Mouse (Mus musculus) lung, embryonic 16.5 days (tissue): ENCODE data around the gene Lefty1. TPM values are rescaled to one million over a fixed set of nuclear protein-coding genes. Genes with fewer than 3 reads are reported as not detected.
"Not testable (repeated sequence)": the region's sequence is repeated elsewhere in the genome, so short reads cannot be mapped to it uniquely, and the experiment has no call there.

Source experiments
- ATAC-seq: fragments of 200-750 bp; cut with Nextera tagmentation; 2 replicates; pipeline ENCODE4 v1.8.0; 2017; ENCODE audit warnings: low read depth, mild to moderate bottlenecking, moderate library complexity
- H3K27ac ChIP-seq: fragments of 300-500 bp; sonication (generic); 2 replicates; pipeline ENCODE4 v1.5.1; 2014; ENCODE audit warnings: mild to moderate bottlenecking, control low read depth, low read length
- H3K27me3 ChIP-seq: fragments of 300-500 bp; sonication (generic); 2 replicates; pipeline ENCODE4 v1.6.1; 2014; ENCODE audit warnings: low read depth, low read length, mixed read lengths; ENCODE audit not compliant: control insufficient read depth, insufficient read depth
- H3K36me3 ChIP-seq: fragments of 300-500 bp; sonication (generic); 2 replicates; pipeline ENCODE4 v1.6.1; 2014; ENCODE audit warnings: low read length; ENCODE audit not compliant: control insufficient read depth, insufficient read depth
- H3K4me1 ChIP-seq: fragments of 300-500 bp; sonication (generic); replicated peaks from 2 replicates; pipeline ENCODE4 v1.6.1; 2014; ENCODE audit warnings: low read length, mixed read lengths; ENCODE audit not compliant: control insufficient read depth, insufficient read depth
- H3K4me2 ChIP-seq: fragments of 300-500 bp; sonication (generic); 2 replicates; pipeline ENCODE4 v1.6.1; 2014; ENCODE audit warnings: low read depth, low read length, control low read depth
- H3K4me3 ChIP-seq: fragments of 300-500 bp; sonication (generic); 2 replicates; pipeline ENCODE4 v1.5.1; 2014; ENCODE audit warnings: mild to moderate bottlenecking, low read length, control low read depth
- H3K9ac ChIP-seq: fragments of 300-500 bp; sonication (generic); 2 replicates; pipeline ENCODE4 v1.6.1; 2014; ENCODE audit warnings: low read length, control low read depth
- H3K9me3 ChIP-seq: fragments of 300-500 bp; sonication (generic); 2 replicates; pipeline ENCODE4 v1.6.1; 2016; ENCODE audit warnings: low read length; ENCODE audit not compliant: control insufficient read depth
- WGBS: fragments of 180-500 bp; shearing (Covaris S2); extraction: QIAGEN DNeasy Blood & Tissue Kit; methylation state at CpG from one replicate; pipeline ENCODE4 v1.1.7; 2014; 5-methylcytosine and 5-hydroxymethylcytosine counted together
- polyA plus RNA-seq: library from polyadenylated mRNA; unstranded; fragments of >200 nt; fragmentation: Nextera tagmentation; extraction: Ambion mirVana; gene quantifications from 2 replicates; pipeline ENCODE4 v1.2.1, GENCODE M21; 2015

Lefty1 gene
- polyA plus RNA-seq, 1 experiment from 2014 or later, result 1.5 TPM

- H3K4me2 ChIP-seq, H3K4me1 ChIP-seq, H3K4me3 ChIP-seq, H3K27ac ChIP-seq, H3K27me3 ChIP-seq, ATAC-seq, H3K9ac ChIP-seq, H3K36me3 ChIP-seq, H3K9me3 ChIP-seq: not testable (repeated sequence)
- 75% methylated on average over 7 of the region's 7 CpGs for WGBS
These were observed 46.6 kb downstream of the Lefty1 start for GRCm38 (mm10) chr1:180981298-180982046.

GRCm38 (mm10) chr1:180986701-180987100 lies 51.9 kb downstream of the Lefty1 start:
- no peak for ATAC-seq
- no peaks in the 10 kb centered on the region for H3K4me1 ChIP-seq
- no peaks in the 10 kb centered on the region for H3K27me3 ChIP-seq
- H3K4me3 ChIP-seq, result no peak overlapping the region
- H3K9ac ChIP-seq, result no peak overlapping the region
- H3K4me2 ChIP-seq, result no peak overlapping the region
- WGBS, result 88% methylated on average over 8 of the region's 8 CpGs
- H3K9me3 ChIP-seq, result no peaks in the 10 kb centered on the region
- no peaks in the 10 kb centered on the region for H3K36me3 ChIP-seq
- no peak overlapping the region for H3K27ac ChIP-seq

GRCm38 (mm10) chr1:180987759-180988158 lies 52.9 kb downstream of the Lefty1 start:
- ATAC-seq, result peak; percentile 28; the same call in 1 of the 2 replicates
- Histone ChIP-seq H3K4me1 (no peaks in the 10 kb centered on the region), H3K36me3 (no peaks in the 10 kb centered on the region), H3K4me2 (no peak overlapping the region), H3K27ac (no peak overlapping the region), H3K9ac (no peak overlapping the region), H3K27me3 (no peaks in the 10 kb centered on the region), H3K4me3 (no peak overlapping the region), H3K9me3 (no peaks in the 10 kb centered on the region)
- under 1% methylated on average over 9 of the region's 9 CpGs for WGBS

Other genes with a start within 250 kb of the Lefty1 start
- 0.15 and 0.35 TPM in 2 replicates for gene Mixl1, start 238.0 kb upstream of the Lefty1 start, polyA plus RNA-seq
- gene Acbd3, start 209.0 kb upstream of the Lefty1 start, polyA plus RNA-seq, result 20.7 and 21.2 TPM in 2 replicates
- 2,527 and 2,659 TPM in 2 replicates for gene H3f3a, start 121.1 kb upstream of the Lefty1 start, polyA plus RNA-seq
- gene Sde2, start 83.9 kb upstream of the Lefty1 start, polyA plus RNA-seq, result 33.0 and 38.3 TPM in 2 replicates
- 0.20 and 0.23 TPM in 2 replicates for gene Lefty2, start 41.9 kb upstream of the Lefty1 start, polyA plus RNA-seq
- 80.7 and 84.3 TPM in 2 replicates for gene Pycr2, start 30.7 kb upstream of the Lefty1 start, polyA plus RNA-seq
- gene Tmem63a, start 7.3 kb downstream of the Lefty1 start, polyA plus RNA-seq, result 15.8 and 16.4 TPM in 2 replicates
- gene Ephx1, start 85.9 kb downstream of the Lefty1 start, polyA plus RNA-seq, result 11.8 and 12.8 TPM in 2 replicates
- not detected in 2 replicates for gene 9130409I23Rik, start 116.2 kb downstream of the Lefty1 start, polyA plus RNA-seq
- gene Nvl, start 209.2 kb downstream of the Lefty1 start, polyA plus RNA-seq, result 30.5 and 33.0 TPM in 2 replicates
- gene Cnih4, start 209.7 kb downstream of the Lefty1 start, polyA plus RNA-seq, result 106 and 121 TPM in 2 replicates